21 mouse cellular contexts compared by ENCODE assay signal in genomic region chr10:112835970-112836369, GRCm38 (mm10).
DNase-seq lines count a peak whose midpoint lies in the region; ATAC-seq and TF ChIP-seq lines count a peak whose summit lies in the region.
"Had no signal": no experiment of that assay in that cellular context is flagged by ENCODE, and none has a peak within 500 bp of the region (broad histone marks: within the 10 kb centered on the region; RNA-seq: fewer than 3 reads in every experiment).

No protein-coding gene starts in this region.

- no peak for DNase-seq in forebrain, postnatal 0 days
- DNase-seq in lung, postnatal 36 days = no peak
- peak; percentile 2 for DNase-seq in retina, postnatal 1 day
- no peak for DNase-seq in retina, embryonic 14.5 days (ENCODE audit: low spot score)
- DNase-seq in gastrocnemius, adult 2 months = no peak
- DNase-seq: adrenal gland, postnatal 14 days; cerebellum, adult 9-10 months; heart, adult 18-20 months; kidney, adult 11 months; liver, embryonic 13.5 days; spleen, adult 18-20 months had no signal

- TF ChIP-seq CTCF in forebrain, postnatal 0 days (IDR thresholded peaks at IDR 0.05; ENCODE audit: low read depth) = no peak
- TF ChIP-seq CTCF in gastrocnemius, adult 2 months (IDR thresholded peaks at IDR 0.05) = no peak

- no peaks in the 10 kb centered on the region for H3K4me1 ChIP-seq in forebrain, postnatal 0 days (ENCODE audit: insufficient read depth)
- no peaks in the 10 kb centered on the region for H3K4me1 ChIP-seq in forebrain, embryonic 12.5 days
- H3K4me1 ChIP-seq in lung, embryonic 15.5 days = no peaks in the 10 kb centered on the region
- H3K4me1 ChIP-seq: heart, embryonic 15.5 days; liver, embryonic 13.5 days; stomach, embryonic 15.5 days had no signal

- H3K9ac ChIP-seq in forebrain, postnatal 0 days = no peak overlapping the region
- H3K9ac ChIP-seq in forebrain, embryonic 12.5 days = no peak overlapping the region
- H3K9ac ChIP-seq in lung, embryonic 15.5 days = no peak overlapping the region
- H3K9ac ChIP-seq: heart, embryonic 15.5 days; liver, embryonic 13.5 days; stomach, embryonic 15.5 days had no signal

- H3K36me3 ChIP-seq in forebrain, postnatal 0 days (ENCODE audit: insufficient read depth) = no peaks in the 10 kb centered on the region
- no peaks in the 10 kb centered on the region for H3K36me3 ChIP-seq in forebrain, embryonic 12.5 days (replicated peaks)
- no peaks in the 10 kb centered on the region for H3K36me3 ChIP-seq in lung, embryonic 15.5 days
- H3K36me3 ChIP-seq: heart, embryonic 15.5 days; limb, embryonic 10.5 days; liver, embryonic 13.5 days; stomach, embryonic 15.5 days had no signal

- 64% methylated on average over 9 of the region's 9 CpGs for WGBS in forebrain, postnatal 0 days
- WGBS in forebrain, embryonic 12.5 days = 87% methylated on average over 9 of the region's 9 CpGs
- WGBS in lung, embryonic 15.5 days = 53% methylated on average over 9 of the region's 9 CpGs

- no peak overlapping the region for H3K4me2 ChIP-seq in forebrain, postnatal 0 days (ENCODE audit: low read depth)
- no peak overlapping the region for H3K4me2 ChIP-seq in forebrain, embryonic 12.5 days
- H3K4me2 ChIP-seq in lung, embryonic 15.5 days = no peak overlapping the region
- H3K4me2 ChIP-seq: heart, embryonic 15.5 days; liver, embryonic 13.5 days; stomach, embryonic 15.5 days had no signal

- H3K9me3 ChIP-seq in forebrain, postnatal 0 days (ENCODE audit: low read length) = no peaks in the 10 kb centered on the region
- no peaks in the 10 kb centered on the region for H3K9me3 ChIP-seq in forebrain, embryonic 12.5 days
- H3K9me3 ChIP-seq in lung, embryonic 15.5 days = no peaks in the 10 kb centered on the region
- H3K9me3 ChIP-seq: heart, embryonic 15.5 days; limb, embryonic 10.5 days; liver, embryonic 13.5 days; stomach, embryonic 15.5 days had no signal

- no peaks in the 10 kb centered on the region for H3K27me3 ChIP-seq in forebrain, postnatal 0 days (ENCODE audit: insufficient read depth, low read length)
- H3K27me3 ChIP-seq in forebrain, embryonic 12.5 days = no peaks in the 10 kb centered on the region
- no peaks in the 10 kb centered on the region for H3K27me3 ChIP-seq in lung, embryonic 15.5 days
- H3K27me3 ChIP-seq: heart, embryonic 15.5 days; liver, embryonic 13.5 days; stomach, embryonic 15.5 days had no signal

- intact Hi-C loops in gastrocnemius, adult 2 months (cut with DNase I) = no loop called here

- ATAC-seq in forebrain, postnatal 0 days = peak; percentile 42; the same call in 1 of the 2 replicates
- ATAC-seq in forebrain, embryonic 12.5 days (ENCODE audit: low FRiP score) = no peak
- ATAC-seq in lung, embryonic 15.5 days (ENCODE audit: borderline replicate concordance, extremely low read depth, low FRiP score, low TSS enrichment) = peak; percentile 27; the same call in 1 of the 2 replicates
- ATAC-seq: activated CD4-positive, CD25-positive, alpha-beta regulatory T cell, adult 4 months; forebrain, embryonic 16.5 days; Patski had no signal

- no peak overlapping the region for H3K4me3 ChIP-seq in forebrain, postnatal 0 days (ENCODE audit: low read depth, low read length)
- no peak overlapping the region for H3K4me3 ChIP-seq in forebrain, embryonic 12.5 days (replicated peaks)
- H3K4me3 ChIP-seq in lung, embryonic 15.5 days = no peak overlapping the region
- no peak overlapping the region for H3K4me3 ChIP-seq in gastrocnemius, adult 2 months
- H3K4me3 ChIP-seq: heart, embryonic 15.5 days; limb, embryonic 10.5 days; liver, embryonic 13.5 days; stomach, embryonic 15.5 days had no signal

- H3K27ac ChIP-seq in forebrain, postnatal 0 days (ENCODE audit: low read depth, low read length) = no peak overlapping the region
- H3K27ac ChIP-seq in forebrain, embryonic 12.5 days = no peak overlapping the region
- no peak overlapping the region for H3K27ac ChIP-seq in lung, embryonic 15.5 days
- no peak overlapping the region for H3K27ac ChIP-seq in gastrocnemius, adult 2 months
- H3K27ac ChIP-seq: heart, embryonic 15.5 days; kidney, postnatal 0 days; limb, embryonic 10.5 days; liver, embryonic 13.5 days; macrophage; stomach, embryonic 15.5 days had no signal
